Mouse (Mus musculus) cortical plate, adult 2 months (tissue): ENCODE data around the gene Vdr. TPM values are rescaled to one million over a fixed set of nuclear protein-coding genes. Genes with fewer than 3 reads are reported as not detected.

ENCODE experiments used
- H3K27ac ChIP-seq: fragments of 200-500 bp; 2 replicates; pipeline ENCODE4 v1.5.1; 2012; ENCODE audit warnings: low read length, control low read depth, inconsistent platforms; ENCODE audit not compliant: insufficient read depth
- H3K4me1 ChIP-seq: fragments of 200-500 bp; 2 replicates; pipeline ENCODE4 v1.6.1; 2011; ENCODE audit warnings: low read length; ENCODE audit not compliant: control insufficient read depth, insufficient read depth
- H3K4me3 ChIP-seq: fragments of 200-500 bp; 2 replicates; pipeline ENCODE4 v1.5.1; 2011; ENCODE audit warnings: mild to moderate bottlenecking, low read length, control low read depth; ENCODE audit not compliant: insufficient read depth
- CTCF ChIP-seq: fragments of 200-500 bp; IDR thresholded peaks from 2 replicates; pipeline ENCODE4 v1.5.1; 2011; ENCODE audit warnings: mild to moderate bottlenecking, control low read depth, low read length; ENCODE audit not compliant: insufficient read depth; ENCODE audit errors: extremely low read depth
- POLR2A ChIP-seq: fragments of 200-500 bp; IDR thresholded peaks from 2 replicates; pipeline ENCODE4 v1.6.1; 2011; ENCODE audit warnings: mild to moderate bottlenecking, low read length, control low read depth; ENCODE audit not compliant: insufficient read depth; ENCODE audit errors: extremely low read depth
- polyA plus RNA-seq: library from polyadenylated mRNA; depleted of rRNA; stranded (reverse); fragments of >200 nt; gene quantifications from 2 replicates; pipeline ENCODE4 v1.2.3, GENCODE M21; 2012

The Vdr gene
- polyA plus RNA-seq, 1 experiment = 0.17 TPM

- TF ChIP-seq CTCF = no peak
- no peak for TF ChIP-seq POLR2A
- no peak overlapping the region for H3K27ac ChIP-seq
- no peak overlapping the region for H3K4me3 ChIP-seq
- 0 out of 2 replicates have a peak, but pooled peaks cover 1% of the 10 kb centered on the region for H3K4me1 ChIP-seq
Measured at GRCm38 (mm10) chr15:97945656-97946315, 35.4 kb upstream of the Vdr start.

GRCm38 (mm10) chr15:97944919-97945574 is 34.6 kb upstream of the Vdr start:
- H3K27ac ChIP-seq = no peak overlapping the region
- TF ChIP-seq POLR2A (no peak), CTCF (no peak)

DNA sequence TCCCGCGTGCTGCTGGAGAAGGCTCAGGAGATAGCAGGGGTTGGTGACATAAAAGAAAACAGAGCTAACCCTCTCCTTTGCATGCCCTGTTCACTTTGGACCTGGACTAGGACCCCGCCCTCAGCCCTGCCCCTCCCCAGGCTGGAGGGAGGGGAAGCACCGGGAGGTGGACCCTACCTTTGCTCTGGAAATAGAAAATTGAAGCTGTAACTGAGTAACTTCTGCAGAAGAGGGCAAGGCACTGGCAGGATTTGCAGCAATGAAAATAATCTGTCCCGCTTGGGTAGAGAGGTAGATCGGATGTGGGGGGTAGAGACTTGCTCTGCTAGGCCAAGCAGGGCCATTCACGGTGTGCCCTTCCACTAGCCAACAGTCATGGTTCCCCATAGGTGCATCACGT is 32.9 kb upstream of the Vdr start:
- Histone ChIP-seq H3K4me3 (no peak overlapping the region), H3K4me1 (no peaks in the 10 kb centered on the region), H3K27ac (no peak overlapping the region)
- TF ChIP-seq CTCF (no peak), POLR2A (no peak)

More at GRCm38 (mm10) chr15:97944919-97945574, 34.6 kb upstream of the Vdr start:
- Histone ChIP-seq H3K4me1 (0 out of 2 replicates have a peak, but pooled peaks cover under 1% of the 10 kb centered on the region), H3K4me3 (no peak overlapping the region)

DNA sequence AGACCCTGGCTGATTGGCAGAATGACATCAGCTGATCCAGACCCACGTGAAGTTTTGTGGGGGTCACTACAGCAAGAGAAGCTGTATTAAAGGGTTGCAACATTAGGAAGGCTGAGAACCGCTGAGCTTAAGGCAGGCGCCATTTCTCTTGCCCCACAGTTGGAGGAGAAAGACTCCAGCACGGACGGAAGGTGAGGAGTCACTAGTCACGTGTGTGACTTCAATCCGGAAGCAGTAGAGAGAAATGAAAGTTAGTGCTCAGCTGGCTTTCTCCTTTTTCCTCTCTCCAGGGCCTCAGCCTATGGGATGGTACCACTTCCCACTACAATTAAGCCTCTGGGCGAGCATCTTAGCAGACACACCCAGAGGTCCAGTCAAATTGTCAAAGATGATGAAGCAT is 32.1 kb upstream of the Vdr start:
- Histone ChIP-seq H3K4me3 (no peak overlapping the region), H3K4me1 (no peaks in the 10 kb centered on the region), H3K27ac (no peak overlapping the region)
- TF ChIP-seq POLR2A (no peak), CTCF (no peak)

- no peaks in the 10 kb centered on the region for H3K4me1 ChIP-seq
- no peak overlapping the region for H3K4me3 ChIP-seq
- no peak overlapping the region for H3K27ac ChIP-seq
- TF ChIP-seq POLR2A (no peak), CTCF (no peak)
Measured at GRCm38 (mm10) chr15:97941306-97941705, 30.9 kb upstream of the Vdr start.

DNA sequence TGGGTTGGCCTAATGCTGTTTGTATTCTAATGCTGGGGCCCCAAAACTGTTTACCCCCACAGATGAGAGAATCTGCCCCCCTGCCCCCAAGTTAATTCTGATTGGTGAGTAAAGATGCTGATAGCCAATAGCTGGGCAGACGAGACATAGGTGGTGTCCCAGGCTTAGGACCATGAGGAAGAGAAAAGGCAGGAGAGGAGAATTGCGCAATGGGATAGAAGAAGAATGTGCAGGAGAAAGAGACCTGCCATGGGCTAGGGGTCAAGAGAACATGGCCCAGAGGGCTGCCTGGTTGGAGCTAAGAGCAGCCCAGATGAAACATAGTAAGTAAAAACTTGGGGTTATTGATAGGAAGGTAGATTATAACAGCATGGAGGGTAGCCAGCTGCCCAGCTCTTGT is 29.7 kb upstream of the Vdr start:
- TF ChIP-seq POLR2A (no peak), CTCF (no peak)
- Histone ChIP-seq H3K4me3 (no peak overlapping the region), H3K4me1 (no peaks in the 10 kb centered on the region), H3K27ac (no peak overlapping the region)

DNA sequence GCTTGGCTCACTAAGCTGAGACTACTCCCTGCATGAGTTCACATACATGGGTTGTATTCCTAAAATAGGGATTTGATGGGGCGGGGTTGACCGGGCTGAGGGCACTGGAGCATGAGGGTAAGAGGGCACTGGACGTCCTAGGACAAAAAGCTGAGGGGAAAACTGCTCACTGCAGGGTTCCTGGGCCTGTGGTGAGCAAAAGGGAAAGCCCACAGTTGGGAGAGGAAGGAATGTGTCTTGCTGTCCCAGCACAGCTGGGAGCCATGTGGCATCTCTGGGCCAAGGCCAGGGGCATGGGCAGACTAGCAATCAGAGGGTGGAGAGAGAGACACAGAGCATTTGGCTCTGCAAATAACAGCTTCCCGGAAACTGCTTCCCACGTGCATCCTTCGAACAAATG is 28.1 kb upstream of the Vdr start:
- Histone ChIP-seq H3K4me3 (no peak overlapping the region), H3K27ac (no peak overlapping the region), H3K4me1 (no peaks in the 10 kb centered on the region)
- TF ChIP-seq CTCF = no peak
- no peak for TF ChIP-seq POLR2A

GRCm38 (mm10) chr15:97932441-97932840 is 22.0 kb upstream of the Vdr start:
- no peaks in the 10 kb centered on the region for H3K4me1 ChIP-seq
- H3K27ac ChIP-seq = no peak overlapping the region
- TF ChIP-seq CTCF = no peak
- TF ChIP-seq POLR2A = no peak
- H3K4me3 ChIP-seq = no peak overlapping the region

GRCm38 (mm10) chr15:97929259-97929824 is 18.9 kb upstream of the Vdr start:
- no peak overlapping the region for H3K4me3 ChIP-seq
- TF ChIP-seq POLR2A (no peak), CTCF (no peak)
- no peak overlapping the region for H3K27ac ChIP-seq
- no peaks in the 10 kb centered on the region for H3K4me1 ChIP-seq

GRCm38 (mm10) chr15:97927821-97928220 is 17.4 kb upstream of the Vdr start:
- Histone ChIP-seq H3K4me3 (no peak overlapping the region), H3K4me1 (no peaks in the 10 kb centered on the region), H3K27ac (no peak overlapping the region)
- TF ChIP-seq CTCF (no peak), POLR2A (no peak)
